Mouse (Mus musculus) C2C12 (cell line): ENCODE measurements at regions not wholly inside any gene's neighbourhood (a gene's known extent, or its start where the extent isn't known, plus 50 kb on each side); places are given as distances from the start of the nearest gene placed in this dataset.

Experiments
- H3K27me3 ChIP-seq: one replicate; pipeline ENCODE4 v1.6.1; 2011; ENCODE audit not compliant: control insufficient read depth, insufficient read depth, insufficient read length
- H3K36me3 ChIP-seq: one replicate; pipeline ENCODE4 v1.6.1; 2011; ENCODE audit not compliant: control insufficient read depth, insufficient read depth
- H3K4me3 ChIP-seq: one replicate; pipeline ENCODE4 v1.5.1; 2011; ENCODE audit warnings: mild to moderate bottlenecking, control low read depth; ENCODE audit not compliant: poor library complexity, insufficient read depth, severe bottlenecking
- H3K79me2 ChIP-seq: one replicate; pipeline ENCODE4 v1.6.1; 2011; ENCODE audit not compliant: control insufficient read depth, insufficient read depth
- H3K79me3 ChIP-seq: one replicate; pipeline ENCODE4 v1.6.1; 2011; ENCODE audit warnings: low read depth, control low read depth
- H3ac ChIP-seq: one replicate; pipeline ENCODE3; 2011; ENCODE audit warnings: low read depth; ENCODE audit not compliant: control insufficient read depth, insufficient read length
- CEBPB ChIP-seq: IDR thresholded peaks from one replicate; pipeline ENCODE4 v1.6.1; 2011; ENCODE audit warnings: low read depth, mild to moderate bottlenecking, control low read depth, moderate library complexity
- CTCF ChIP-seq: IDR thresholded peaks from one replicate; pipeline ENCODE4 v1.5.1; 2011; ENCODE audit not compliant: control insufficient read depth, insufficient read depth, insufficient read length
- FOSL1 ChIP-seq: IDR thresholded peaks from one replicate; pipeline ENCODE4 v1.8.0; 2011; ENCODE audit warnings: mild to moderate bottlenecking, low read length; ENCODE audit not compliant: poor library complexity, insufficient read depth, severe bottlenecking
- MAX ChIP-seq: IDR thresholded peaks from one replicate; pipeline ENCODE4 v1.6.1; 2011; ENCODE audit warnings: mild to moderate bottlenecking, control low read depth
- MYOD1 ChIP-seq: IDR thresholded peaks from one replicate; pipeline ENCODE4 v1.6.1; 2011; ENCODE audit warnings: low read depth; ENCODE audit not compliant: control insufficient read depth, insufficient read length
- MYOG ChIP-seq: IDR thresholded peaks from one replicate; pipeline ENCODE4 v1.6.1; 2011; ENCODE audit not compliant: control insufficient read depth, insufficient read length; ENCODE audit errors: extremely low read depth
- USF1 ChIP-seq: IDR thresholded peaks from one replicate; pipeline ENCODE4 v1.6.1; 2011; ENCODE audit warnings: low read depth, mild to moderate bottlenecking, control low read depth, moderate library complexity

GRCm38 (mm10) chr6:148627090-148627605 is 183.0 kb upstream of the Tmtc1 start:
- no peak overlapping the region for H3K4me3 ChIP-seq
- H3K79me2 ChIP-seq = no peaks in the 10 kb centered on the region
- H3K79me3 ChIP-seq = no peaks in the 10 kb centered on the region
- H3ac ChIP-seq = no peak overlapping the region
- TF ChIP-seq FOSL1 (no peak), CEBPB (no peak), MYOG (no peak), USF1 (no peak), CTCF (no peak), MAX (no peak), MYOD1 (no peak)
- H3K36me3 ChIP-seq = no peaks in the 10 kb centered on the region
- H3K27me3 ChIP-seq = no peaks in the 10 kb centered on the region

GRCm38 (mm10) chr6:148623119-148623770 is 179.1 kb upstream of the Tmtc1 start:
- H3K4me3 ChIP-seq = no peak overlapping the region
- no peaks in the 10 kb centered on the region for H3K36me3 ChIP-seq
- no peak for TF ChIP-seq CTCF
- no peak for TF ChIP-seq MYOG
- no peak for TF ChIP-seq FOSL1
- no peaks in the 10 kb centered on the region for H3K27me3 ChIP-seq
- no peaks in the 10 kb centered on the region for H3K79me2 ChIP-seq
- H3K79me3 ChIP-seq = no peaks in the 10 kb centered on the region
- no peak overlapping the region for H3ac ChIP-seq

- H3K27me3 ChIP-seq = no peaks in the 10 kb centered on the region
- H3K36me3 ChIP-seq = no peaks in the 10 kb centered on the region
- H3K4me3 ChIP-seq = no peak overlapping the region
- no peaks in the 10 kb centered on the region for H3K79me3 ChIP-seq
- TF ChIP-seq USF1 (no peak), MYOG (no peak), FOSL1 (no peak)
- no peaks in the 10 kb centered on the region for H3K79me2 ChIP-seq
- no peak overlapping the region for H3ac ChIP-seq
Observed at GRCm38 (mm10) chr6:148620034-148620433, 175.8 kb upstream of the Tmtc1 start.

GRCm38 (mm10) chr6:148615931-148616330 is 171.7 kb upstream of the Tmtc1 start:
- TF ChIP-seq MYOG = no peak
- TF ChIP-seq CEBPB = no peak
- no peak for TF ChIP-seq MAX
- TF ChIP-seq CTCF = no peak
- TF ChIP-seq MYOD1 = no peak
- TF ChIP-seq USF1 = no peak
- no peak for TF ChIP-seq FOSL1
- no peaks in the 10 kb centered on the region for H3K79me2 ChIP-seq
- no peaks in the 10 kb centered on the region for H3K36me3 ChIP-seq
- H3ac ChIP-seq = no peak overlapping the region
- H3K79me3 ChIP-seq = no peaks in the 10 kb centered on the region
- no peaks in the 10 kb centered on the region for H3K27me3 ChIP-seq
- H3K4me3 ChIP-seq = no peak overlapping the region

- Histone ChIP-seq H3K79me2 (no peaks in the 10 kb centered on the region), H3K79me3 (no peaks in the 10 kb centered on the region), H3K27me3 (no peaks in the 10 kb centered on the region), H3K4me3 (no peak overlapping the region), H3K36me3 (no peaks in the 10 kb centered on the region), H3ac (no peak overlapping the region)
- TF ChIP-seq USF1 (no peak), MAX (no peak), MYOG (no peak), CEBPB (no peak), CTCF (no peak), FOSL1 (no peak), MYOD1 (no peak)
Observed at GRCm38 (mm10) chr6:148615442-148615841, 171.3 kb upstream of the Tmtc1 start.

GRCm38 (mm10) chr6:148608881-148609280 is 164.7 kb upstream of the Tmtc1 start:
- Histone ChIP-seq H3K27me3 (no peaks in the 10 kb centered on the region), H3K79me2 (no peaks in the 10 kb centered on the region), H3K79me3 (no peaks in the 10 kb centered on the region), H3K4me3 (no peak overlapping the region), H3K36me3 (no peaks in the 10 kb centered on the region), H3ac (no peak overlapping the region)
- TF ChIP-seq USF1 (no peak), MAX (no peak), MYOG (no peak), CEBPB (no peak), FOSL1 (no peak), CTCF (no peak), MYOD1 (no peak)
